Mouse (Mus musculus) telencephalon, adult 2 months (tissue): ENCODE measurements around the gene Hist1h2ah.

Experiments
- DNase-seq: peaks from one replicate; pipeline ENCODE4 v3.0.0-alpha.2; 2011; ENCODE audit warnings: low read depth, low spot score

Gene Hist1h2ah

DNA sequence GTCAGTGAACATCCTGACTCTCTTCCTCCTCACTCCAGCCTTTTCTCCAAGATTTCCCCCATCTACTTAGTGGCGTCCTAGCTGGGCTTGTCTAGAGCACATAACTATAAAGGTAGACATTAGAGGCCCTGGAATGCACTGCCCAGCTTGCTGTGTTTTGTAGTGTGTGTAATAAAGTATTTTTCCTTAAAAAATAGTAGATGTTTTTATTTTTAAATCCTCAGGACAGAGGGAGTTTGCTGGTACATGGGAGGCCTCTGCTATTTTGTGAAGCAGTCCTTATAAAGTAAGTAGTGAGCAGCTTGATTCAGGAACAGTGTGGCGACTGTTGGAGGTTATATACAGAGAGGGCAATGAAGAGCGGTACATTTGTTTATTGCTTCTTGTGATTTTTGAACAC is 26.7 kb downstream of the Hist1h2ah start:
- DNase-seq, result no peak

DNA sequence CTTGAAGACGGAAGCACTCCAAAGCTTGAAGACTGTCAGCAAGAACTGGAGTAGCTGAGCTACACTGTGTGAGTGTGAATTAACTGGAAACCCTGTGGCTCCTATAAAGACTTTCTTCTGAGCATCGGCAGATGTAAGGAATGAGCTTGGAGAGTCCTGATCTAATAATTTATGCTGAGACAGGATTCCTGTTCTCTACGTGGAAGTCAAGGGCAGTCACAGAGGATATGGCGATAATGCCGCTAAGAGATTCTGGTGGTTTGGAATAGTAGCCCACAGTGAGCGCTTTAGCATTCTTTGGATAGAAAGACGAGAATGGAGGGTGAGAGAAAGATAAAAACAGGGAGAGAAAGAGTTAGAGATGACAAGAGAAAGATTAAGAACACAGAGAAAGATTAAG is 27.5 kb downstream of the Hist1h2ah start:
- DNase-seq, result no peak

DNA sequence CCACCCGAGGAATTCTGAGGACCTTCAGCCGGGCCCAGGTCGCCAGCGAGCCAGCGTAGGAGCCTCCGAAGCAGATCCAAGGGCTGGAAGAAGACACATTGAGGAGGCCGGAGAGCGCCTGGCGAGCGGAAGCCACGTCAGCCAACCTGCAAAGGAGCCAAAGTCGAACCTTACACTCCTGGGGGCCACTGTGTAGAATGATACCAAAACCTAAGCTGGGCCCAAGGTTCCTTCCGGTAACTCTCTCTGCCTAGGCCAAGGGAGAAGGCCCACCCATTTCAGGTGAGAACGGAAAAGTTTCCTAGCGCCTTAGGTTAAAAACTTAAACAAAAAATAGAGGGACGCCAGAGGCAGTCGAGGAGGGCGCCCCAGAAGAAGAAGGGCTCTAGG is 28.3 kb downstream of the Hist1h2ah start:
- DNase-seq, result no peak

DNA sequence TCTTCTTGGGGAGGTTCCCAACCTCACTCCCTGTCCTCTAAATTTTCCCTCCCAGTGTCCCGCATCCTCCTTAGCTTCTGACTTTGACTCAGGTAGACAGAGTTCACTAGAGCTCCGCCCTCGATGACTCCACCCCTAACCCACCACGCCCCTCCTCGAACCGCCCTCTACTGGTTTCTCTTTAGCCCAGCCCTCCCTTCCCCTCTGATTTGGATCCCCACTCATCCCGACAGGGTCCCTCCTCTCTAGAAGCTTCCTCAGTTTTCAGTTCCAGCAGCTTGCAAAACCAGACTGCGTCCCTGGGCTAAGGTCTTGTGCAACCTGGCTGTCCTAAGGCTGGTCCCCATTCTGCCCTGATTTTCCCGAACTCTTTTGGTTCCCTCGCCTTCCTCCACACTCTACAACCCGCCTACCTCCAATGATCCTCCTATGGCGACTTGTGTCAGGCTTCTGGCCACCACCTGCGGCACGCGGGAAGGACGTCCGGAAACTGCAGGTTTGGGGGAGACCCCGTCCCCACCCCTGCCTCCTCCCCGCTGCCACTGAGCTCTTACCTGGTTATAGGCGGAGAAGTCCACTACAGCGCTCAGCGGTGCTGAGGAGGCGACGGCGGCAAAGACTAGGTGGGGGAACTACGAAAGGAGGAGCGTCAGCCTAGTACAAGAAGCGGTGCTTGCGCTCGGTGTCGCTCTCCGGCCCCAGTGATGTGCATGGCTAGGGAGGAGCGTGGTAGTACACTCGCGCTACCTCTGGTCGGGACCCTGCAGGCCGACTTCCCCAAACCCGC is 28.8 kb downstream of the Hist1h2ah start:
- no peak for DNase-seq

DNA sequence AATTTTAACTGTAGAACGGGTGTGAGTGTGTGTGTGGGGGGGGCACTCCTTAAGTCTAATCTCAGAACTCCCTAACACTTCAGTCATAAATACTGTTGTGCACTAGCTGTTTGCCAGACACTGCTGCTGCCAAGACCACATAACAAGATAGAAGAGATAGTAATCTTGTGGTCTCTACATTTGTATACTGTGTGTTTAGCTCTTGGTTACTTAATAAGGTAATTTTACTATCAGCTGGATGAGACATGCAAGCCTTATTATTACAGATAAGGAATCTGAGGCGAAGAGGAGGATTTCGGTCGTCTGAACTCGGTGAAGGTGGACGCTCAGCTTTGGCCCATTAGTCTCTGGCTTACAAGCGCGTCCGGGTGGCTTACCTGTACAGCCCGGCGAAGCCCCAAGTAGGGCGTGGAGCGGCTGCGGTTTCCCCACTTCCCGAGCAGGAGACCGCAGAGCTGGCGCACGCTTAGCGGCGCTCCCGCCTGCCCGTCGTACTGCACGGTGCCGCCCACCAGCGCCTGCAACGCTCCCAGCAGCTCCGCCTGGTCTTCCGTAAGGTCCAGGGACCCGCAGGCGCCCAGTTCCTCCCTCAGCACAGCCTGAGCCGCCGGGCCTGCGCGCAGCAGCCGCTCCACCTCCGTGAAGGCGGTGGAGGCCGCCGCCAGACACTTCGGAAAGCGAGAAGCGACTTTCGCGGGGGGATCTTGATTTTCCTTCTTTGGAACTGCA is 29.6 kb downstream of the Hist1h2ah start:
- no peak for DNase-seq

DNA sequence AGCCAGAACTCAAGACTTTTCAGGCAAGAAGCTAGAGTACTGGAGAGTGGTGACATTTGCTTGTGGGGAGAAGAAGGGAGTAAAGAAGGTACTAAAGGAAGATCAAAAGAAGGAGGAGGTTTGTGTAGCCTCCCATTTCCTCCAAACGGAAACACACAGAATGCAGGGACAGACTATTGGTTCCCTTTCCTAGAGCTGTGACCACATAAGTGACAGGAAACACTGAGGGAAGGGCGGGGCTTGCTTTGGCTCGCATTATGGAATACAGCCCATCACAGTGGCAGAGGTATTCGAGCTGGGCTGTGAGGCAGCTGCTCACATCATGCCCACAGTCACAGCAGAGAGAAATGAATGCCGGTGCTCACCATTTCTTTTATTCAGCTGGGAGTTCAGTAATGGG is 33.5 kb downstream of the Hist1h2ah start:
- no peak for DNase-seq

DNA sequence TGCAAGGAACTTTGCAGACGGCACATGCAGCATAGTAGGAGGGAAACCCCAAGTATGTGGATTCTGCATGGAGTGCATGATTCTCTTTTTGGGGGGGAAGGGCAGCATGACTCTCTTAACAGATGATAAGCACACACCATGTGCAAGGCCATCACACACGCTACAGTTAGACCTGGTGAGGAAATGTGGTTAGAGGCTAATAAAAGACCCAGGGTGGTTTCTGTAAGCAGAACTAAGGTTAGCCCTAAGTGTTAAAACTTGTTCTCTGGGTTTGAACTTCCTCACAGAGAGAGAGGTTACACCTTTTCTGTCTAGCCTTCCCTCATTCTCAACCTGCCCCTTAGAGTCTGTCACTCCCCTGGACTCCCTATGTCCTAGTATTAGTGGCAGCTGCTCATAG is 34.0 kb downstream of the Hist1h2ah start:
- DNase-seq, result no peak

DNA sequence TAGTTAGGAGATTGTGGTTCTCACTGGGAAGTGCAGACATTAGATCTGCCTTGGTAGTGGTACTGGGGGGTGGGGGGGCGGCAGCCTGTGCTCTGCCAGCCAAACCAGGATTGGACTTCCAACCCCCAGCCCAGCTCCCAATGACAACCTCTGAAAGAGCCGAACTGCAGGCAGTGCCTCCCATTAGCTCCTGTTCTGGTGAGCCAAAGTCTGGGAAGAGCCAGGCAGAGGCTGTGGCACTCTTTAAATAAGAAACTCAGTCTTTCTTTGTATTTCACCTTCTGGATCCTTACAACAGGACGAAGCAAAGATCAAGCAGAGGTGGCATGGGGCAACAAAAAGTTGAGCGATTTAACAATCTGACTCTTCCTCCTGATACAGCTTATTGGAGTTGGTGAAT is 36.2 kb downstream of the Hist1h2ah start:
- no peak for DNase-seq

DNA sequence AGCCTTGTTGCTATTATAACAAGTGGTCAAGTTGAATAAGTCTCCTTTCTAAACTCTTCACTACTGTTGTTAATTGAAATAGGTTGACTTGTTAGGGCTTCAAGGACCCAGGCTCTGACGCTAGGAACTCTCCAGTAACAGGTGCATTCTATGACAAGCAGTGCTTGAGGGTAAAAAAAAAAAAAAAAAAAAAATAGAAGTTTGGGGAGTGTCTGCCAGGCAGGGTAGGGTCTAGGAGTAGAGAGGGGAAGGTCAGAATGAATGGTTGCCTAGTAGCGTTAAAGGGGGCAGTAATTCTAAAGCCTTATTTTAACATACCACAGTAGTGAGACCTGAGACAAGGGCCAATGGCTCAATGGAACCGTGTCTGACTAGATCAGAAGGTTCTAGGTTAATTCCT is 37.0 kb downstream of the Hist1h2ah start:
- no peak for DNase-seq

DNA sequence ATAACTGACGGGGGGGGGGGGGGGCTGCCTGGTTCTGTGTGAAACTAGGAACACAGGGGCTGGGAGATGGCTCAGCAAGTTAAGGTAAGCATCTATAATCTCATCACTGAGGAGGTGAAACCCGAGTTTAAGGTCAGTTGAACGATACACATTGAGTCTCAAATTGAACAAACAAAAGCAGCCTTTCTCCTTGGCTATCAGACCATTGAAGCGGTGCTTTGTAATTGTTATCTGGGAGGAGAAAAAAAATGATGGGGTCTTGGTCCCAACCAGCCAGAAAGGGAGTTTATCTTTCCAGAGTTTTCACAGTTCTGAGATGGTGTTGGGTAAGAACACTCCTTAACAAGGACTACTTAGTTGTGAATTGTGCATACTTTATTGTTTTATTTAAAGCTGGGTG is 37.5 kb downstream of the Hist1h2ah start:
- DNase-seq, result no peak

DNA sequence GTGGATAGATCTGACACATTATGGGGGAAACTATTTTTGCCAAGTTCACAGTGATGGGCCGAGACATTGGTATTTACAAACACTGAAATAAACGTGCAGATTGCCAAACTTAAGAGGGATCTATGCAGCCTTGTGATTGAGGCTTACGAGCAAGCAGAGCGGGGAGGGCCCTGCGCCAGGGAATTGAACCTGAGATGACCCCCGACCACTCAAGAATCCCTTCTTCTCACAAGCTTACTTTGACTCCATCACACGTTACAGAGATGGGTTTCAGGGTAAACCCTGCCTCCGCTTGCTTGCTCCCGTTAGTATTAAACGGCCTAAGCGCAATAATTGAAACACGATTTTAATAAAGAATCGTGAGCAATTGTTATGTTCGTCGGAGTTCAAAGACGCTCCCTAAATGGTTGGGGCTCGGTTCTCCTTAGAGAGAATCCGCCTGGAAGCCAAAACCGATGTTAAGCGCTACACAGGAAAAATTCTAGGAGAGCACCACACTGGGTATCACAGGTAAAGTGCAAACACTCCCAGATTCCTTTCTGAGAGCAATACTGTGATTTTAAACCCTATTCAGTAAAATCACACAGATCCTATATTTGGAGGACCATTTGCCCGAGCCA is 38.1 kb downstream of the Hist1h2ah start:
- DNase-seq, result no peak

DNA sequence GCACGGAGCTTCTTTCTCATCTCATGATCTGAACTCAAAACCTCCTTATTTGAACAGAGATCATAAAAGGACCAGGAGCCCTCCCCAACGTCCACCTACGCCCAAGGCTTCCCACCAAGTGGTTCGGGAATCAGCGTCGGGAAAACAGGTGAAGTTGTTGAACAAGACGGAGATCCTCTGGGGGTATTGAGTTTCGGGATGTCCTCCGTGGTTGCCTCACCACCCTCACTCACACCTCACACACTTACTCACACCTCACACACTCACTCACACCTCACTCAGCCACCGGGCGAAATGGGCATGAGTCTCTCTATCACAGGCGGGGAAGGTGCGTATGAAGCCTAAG is 38.6 kb downstream of the Hist1h2ah start:
- DNase-seq, result no peak

DNA sequence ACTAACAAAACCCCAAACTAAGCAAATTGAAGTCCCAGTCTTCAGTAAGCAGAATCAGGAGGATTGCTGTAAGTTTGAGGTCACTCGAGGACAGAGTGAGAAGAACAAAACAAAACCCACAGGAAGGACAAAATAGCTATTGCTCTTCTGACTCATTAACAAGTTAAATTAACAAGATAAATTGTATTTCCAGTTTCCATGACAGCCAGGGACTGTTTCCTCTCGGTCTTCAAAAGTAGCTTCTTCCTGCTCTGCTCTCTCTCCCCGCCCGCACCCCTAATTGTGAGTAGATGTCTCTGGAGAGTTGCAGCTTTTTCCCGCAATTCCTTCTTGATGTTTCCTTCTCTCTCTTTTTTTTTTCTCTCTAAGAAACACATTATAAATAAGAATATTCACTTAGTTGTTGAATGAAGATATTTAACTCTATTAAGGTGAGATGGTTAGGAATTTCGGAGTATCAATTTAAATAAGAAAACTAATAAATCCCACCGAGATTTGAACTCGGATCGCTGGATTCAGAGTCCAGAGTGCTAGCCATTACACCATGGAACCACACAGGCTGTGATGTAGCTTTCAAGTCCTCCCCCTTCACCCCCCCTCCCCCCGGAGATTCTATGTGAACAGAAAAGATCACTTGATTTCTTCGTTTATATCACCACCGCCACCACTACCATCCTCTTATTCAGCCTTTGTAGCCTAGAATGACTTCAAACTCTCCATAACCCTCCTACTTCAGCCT is 39.1 kb downstream of the Hist1h2ah start:
- no peak for DNase-seq

DNA sequence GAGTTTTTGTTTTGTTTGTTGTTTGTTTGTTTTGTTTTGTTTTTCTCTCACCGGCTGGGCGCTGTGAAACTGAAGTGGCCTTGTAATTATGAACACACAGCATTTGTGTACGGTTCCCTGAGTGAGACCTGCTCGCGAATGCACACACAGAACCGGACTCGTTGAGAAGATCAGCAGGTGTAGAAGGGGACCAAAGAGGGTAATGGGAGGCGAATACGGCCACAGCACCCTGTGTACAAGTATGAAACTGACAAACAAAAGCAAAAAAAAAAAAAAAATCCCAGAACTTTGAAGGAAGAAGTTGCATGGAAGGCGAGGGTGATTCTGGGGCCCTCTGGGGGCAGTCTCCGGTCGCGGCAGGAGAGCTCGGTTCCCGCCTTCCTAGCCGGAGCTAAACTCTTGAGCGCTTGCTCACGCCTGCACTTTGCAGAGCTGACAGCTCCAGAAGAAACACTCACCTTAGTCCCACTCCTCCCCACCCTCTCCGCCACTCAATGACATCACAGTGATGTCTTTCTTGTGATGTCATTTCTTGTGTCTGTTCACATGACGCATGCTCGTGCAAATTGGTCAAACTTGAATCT is 39.9 kb downstream of the Hist1h2ah start:
- no peak for DNase-seq

DNA sequence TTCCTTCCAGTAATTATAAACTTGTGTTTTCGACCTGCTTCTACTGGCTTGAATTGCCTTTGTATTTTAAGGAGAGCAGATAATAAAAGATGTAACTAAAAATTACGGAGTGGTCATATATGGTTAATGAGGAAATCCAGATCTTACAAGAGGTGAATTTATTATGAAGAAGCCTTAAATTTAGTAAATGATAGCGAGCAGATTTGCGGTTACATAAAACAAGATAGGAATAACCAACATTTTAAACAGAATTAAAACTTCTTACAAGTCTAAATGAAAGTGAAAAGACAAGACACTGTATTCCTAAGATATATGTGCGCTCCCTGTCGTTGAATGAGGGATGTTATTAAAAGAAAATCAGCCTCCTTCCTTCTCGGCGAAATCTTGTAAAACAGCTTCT is 40.5 kb downstream of the Hist1h2ah start:
- DNase-seq, result no peak

DNA sequence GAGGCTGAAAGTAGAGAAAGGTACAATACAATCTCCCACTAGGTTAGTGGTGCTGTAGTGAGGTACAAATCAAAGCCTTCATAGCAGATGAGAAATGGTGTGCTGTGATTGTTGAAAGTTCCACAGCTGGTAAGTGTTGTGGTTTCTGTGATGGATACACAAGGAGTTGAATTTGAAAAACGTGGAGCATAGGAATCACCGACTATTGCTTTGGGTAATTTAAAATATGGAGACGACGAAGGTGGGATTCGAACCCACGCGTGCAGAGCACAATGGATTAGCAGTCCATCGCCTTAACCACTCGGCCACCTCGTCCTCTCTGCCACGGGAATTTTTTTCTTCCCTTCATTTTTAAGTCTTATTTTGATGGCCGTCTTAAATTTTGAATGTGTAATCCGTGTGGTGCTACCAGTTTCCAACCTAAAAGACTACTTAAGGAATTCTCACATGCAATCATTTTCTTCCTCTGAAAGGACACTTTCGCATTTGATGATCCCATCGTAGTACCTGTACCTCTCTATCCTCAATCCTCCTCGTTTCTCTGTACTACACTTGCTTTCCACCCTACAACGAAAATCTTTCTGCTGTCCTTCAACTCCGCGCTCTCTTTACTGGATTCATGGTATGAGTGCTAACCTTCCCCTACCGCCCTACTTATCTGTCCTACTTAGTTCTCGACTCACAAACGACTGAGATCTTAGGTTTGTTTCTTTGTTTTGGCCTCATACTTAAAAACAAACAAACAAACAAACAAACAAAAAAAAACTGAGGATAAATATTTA is 41.2 kb downstream of the Hist1h2ah start:
- DNase-seq, result no peak

DNA sequence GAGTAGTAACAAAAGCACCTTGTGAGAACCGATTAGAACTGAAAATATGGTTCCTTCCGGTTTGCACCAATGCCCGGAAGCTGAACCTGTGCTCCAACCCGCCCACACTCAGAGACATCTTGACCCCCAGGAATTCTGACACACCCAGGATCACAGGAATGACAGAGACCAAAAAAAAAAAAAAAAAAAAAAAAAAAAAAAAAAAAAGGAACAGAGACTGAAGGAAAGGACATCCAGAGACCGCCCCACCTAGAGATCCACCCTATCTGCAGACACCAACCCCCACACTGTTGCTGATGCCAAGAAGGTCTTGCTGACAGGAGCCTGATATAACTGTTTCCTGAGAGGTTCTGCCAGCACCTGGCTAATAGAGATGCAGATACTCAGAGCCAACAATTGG is 42.8 kb downstream of the Hist1h2ah start:
- no peak for DNase-seq
